Mouse (Mus musculus): ENCODE data around the gene Pcsk6.

DNA sequence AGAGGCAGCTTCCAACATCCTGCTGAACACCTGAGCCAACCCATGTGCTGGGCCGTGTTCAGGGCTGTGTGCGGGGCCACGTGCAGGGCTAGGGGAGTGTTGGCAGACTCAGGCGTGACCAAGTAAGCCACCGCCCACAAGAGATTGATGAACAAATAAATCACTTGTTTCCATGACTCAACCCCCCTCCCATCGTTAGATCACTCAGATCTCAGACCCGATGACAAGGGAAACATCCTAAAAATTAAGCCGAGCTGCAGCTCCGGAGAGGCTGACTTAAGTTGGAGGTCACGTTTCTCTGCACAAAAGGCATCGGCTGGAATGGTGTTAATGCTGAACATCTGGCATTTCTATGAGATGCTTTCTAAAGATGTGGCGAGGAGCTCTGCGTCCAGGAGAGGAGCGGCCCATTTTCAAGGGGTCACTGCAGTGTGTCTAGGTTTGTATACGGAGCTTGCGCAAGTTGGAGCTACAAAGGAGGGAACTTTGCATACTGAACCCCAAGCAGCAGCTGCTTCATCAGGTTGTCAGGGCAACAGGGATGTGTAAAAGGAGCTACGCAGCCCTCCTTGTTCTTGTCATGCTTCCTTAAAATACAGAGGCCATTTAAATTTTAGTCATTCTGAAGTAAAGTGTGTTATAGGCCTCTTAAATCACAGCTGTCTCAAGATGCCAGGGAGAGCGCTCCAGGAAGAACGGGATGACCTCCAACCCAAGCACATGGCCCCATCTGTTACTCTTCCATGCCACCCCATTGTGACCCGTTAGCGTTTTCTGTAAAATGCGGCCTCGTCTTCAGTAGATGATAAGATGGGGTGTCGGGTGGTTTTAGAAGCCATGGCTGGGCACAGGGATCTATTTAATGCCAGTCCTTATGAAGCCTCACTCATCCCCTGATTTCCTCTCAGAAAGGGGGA, 94.0 kb downstream of the Pcsk6 start:
- no peak for TF ChIP-seq MAX (IDR thresholded peaks at IDR 0.05; ENCODE audit: low read depth)
- no peak for TF ChIP-seq POLR2AphosphoS2 (IDR thresholded peaks at IDR 0.05; ENCODE audit: insufficient read length, low read depth)
- no peak for TF ChIP-seq POLR2A (IDR thresholded peaks at IDR 0.05; ENCODE audit: insufficient read length, low read depth)
- TF ChIP-seq TCF12 (IDR thresholded peaks at IDR 0.05; ENCODE audit: insufficient read depth, poor library complexity, severe bottlenecking), result no peak
- no peak for TF ChIP-seq MYOD1 (IDR thresholded peaks at IDR 0.05; ENCODE audit: control insufficient read depth in 1 of 3, insufficient read length in 2 of 3, low read depth in 2 of 3)
- no peak for TF ChIP-seq USF1 (IDR thresholded peaks at IDR 0.05; ENCODE audit: low read depth)
- no peak for TF ChIP-seq MYOG (IDR thresholded peaks at IDR 0.05; ENCODE audit: control insufficient read depth in 1 of 3, insufficient read depth in 1 of 3, insufficient read length in 2 of 3, low read depth in 2 of 3)
- no peak for TF ChIP-seq E2F4 (IDR thresholded peaks at IDR 0.05; ENCODE audit: insufficient read depth)
- TF ChIP-seq TCF3 (IDR thresholded peaks at IDR 0.05; ENCODE audit: insufficient read length, low read depth), result no peak

Data from myocyte (in vitro differentiated cells).